Mouse (Mus musculus): ENCODE data around the gene Tdp2. TPM values are rescaled to one million over a fixed set of nuclear protein-coding genes. Genes with fewer than 3 reads are reported as not detected.

Gene Tdp2
- polyA plus RNA-seq, 1 experiment from 2014 or later = 73.7 TPM

DNA sequence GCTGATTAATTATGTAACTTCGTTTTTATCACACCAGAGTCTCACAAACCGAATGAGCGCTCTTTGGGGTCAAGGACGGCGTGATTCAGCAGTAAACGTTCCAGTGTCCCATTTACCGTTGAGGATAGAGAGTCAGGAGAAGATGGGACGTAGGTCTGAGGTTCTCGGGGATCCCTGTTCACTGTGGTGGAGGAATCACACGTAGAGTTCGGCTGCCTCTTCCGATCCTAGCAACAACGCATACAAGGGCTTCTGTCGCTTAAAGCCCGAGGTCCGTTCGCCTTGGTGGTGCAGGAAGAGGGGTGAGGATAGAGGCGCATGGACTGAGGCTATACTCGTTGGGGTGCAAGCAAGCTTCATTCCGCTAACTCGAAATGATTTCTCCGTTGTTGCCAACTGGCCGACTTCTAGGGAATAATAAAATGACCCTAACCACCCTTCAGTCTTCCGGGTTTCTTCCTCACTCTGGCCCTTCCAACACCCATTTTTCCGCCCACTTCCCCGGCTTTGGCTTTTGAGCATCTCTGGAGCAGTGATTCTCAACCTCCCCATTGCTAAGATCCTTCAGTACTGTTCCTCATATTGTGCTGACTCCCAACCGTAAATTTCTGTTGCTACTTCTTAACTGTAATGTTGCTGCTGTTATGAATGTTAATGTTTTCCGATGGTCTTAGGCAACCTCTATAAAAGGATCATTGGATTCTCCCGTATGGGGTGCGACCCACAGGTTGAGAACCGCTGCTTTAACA lies 31.4 kb upstream of the Tdp2 start:
- peak; percentile 11; the same call in 1 of the 2 replicates for ATAC-seq (ENCODE audit: insufficient number of reproducible peaks, low FRiP score, low TSS enrichment, low read depth)

DNA sequence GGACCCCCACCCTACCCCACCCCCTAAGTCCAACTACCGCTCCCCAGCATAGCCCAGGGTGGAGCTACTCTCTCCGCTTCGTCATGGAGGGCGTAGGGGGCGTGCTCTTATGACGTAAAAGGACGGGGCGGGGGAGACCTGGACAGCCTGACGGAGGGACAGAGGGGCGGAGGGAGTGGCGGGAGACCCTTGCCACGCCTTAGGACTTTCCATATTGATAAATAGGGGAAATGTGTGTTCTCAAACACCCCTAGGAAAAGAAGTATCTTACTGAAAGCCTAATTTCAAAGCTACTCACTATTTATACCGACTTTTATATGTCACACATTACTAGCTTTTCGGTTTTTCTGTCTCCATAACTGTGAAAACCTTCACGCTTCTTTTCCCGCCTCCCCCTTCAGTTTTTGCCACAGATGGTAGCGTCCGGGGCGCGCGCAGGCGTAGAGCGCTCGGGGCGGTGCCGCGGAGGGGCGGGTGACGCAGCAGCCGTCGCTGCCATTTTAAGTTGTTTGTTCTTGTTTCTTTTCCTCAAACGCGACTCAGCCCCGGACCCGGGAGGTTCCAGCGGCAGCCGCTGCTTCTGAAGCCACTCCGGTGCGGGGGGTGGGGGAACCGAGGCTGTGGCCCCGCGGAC lies 30.7 kb upstream of the Tdp2 start:
- H3K4me1 ChIP-seq (ENCODE audit: control insufficient read depth, insufficient read depth, low read length) = peaks cover 5% of the 10 kb centered on the region; the same call in 1 of the 2 replicates
- under 1% methylated on average over 42 of the region's 42 CpGs for WGBS

More for the DNA sequence above, 31.4 kb upstream of the Tdp2 start:
- peak; percentile 55 for DNase-seq (ENCODE audit: low spot score)
- peak overlapping the region; percentile 98 for H3K4me3 ChIP-seq (ENCODE audit: low read depth, low read length)
- H3K36me3 ChIP-seq (ENCODE audit: control insufficient read depth, insufficient read depth, low read length) = no peaks in the 10 kb centered on the region
- H3K4me2 ChIP-seq (ENCODE audit: low read depth, severe bottlenecking) = peak overlapping the region; percentile 82
- peaks cover 5% of the 10 kb centered on the region; the same call in 1 of the 2 replicates for H3K4me1 ChIP-seq (ENCODE audit: control insufficient read depth, insufficient read depth, low read length)
- H3K27me3 ChIP-seq (ENCODE audit: control insufficient read depth, insufficient read depth, low read length) = no peaks in the 10 kb centered on the region
- 0 out of 2 replicates have a peak overlapping the region, but pooled peaks have one; percentile 26 for H3K27ac ChIP-seq (replicated peaks; ENCODE audit: low read depth, low read length)
- H3K9ac ChIP-seq (ENCODE audit: low read length) = peak overlapping the region; percentile 56
- 1% methylated on average over 31 of the region's 31 CpGs for WGBS
- no peaks in the 10 kb centered on the region for H3K9me3 ChIP-seq (ENCODE audit: control insufficient read depth, low read length)

GRCm38 (mm10) chr13:24801308-24801921 lies 30.1 kb upstream of the Tdp2 start, which contains the start of gene BC005537:
BC005537 (plus strand) TSS chr13:24801657.
- H3K27me3 ChIP-seq (ENCODE audit: control insufficient read depth, insufficient read depth, low read length) = no peaks in the 10 kb centered on the region
- ATAC-seq (ENCODE audit: insufficient number of reproducible peaks, low FRiP score, low TSS enrichment, low read depth) (peak; percentile 31), DNase-seq (ENCODE audit: low spot score) (no peak)
- peak within 1 kb of the TSS; percentile 98 for H3K4me3 ChIP-seq (ENCODE audit: low read depth, low read length)
- peak within 1 kb of the TSS; percentile 88 for H3K9ac ChIP-seq (ENCODE audit: low read length)
- peaks cover under 1% of the 10 kb centered on the region; the same call in 1 of the 2 replicates for H3K36me3 ChIP-seq (ENCODE audit: control insufficient read depth, insufficient read depth, low read length)
- under 1% methylated on average over 74 of the region's 74 CpGs for WGBS
- peak within 1 kb of the TSS; percentile 91 for H3K4me2 ChIP-seq (ENCODE audit: low read depth, severe bottlenecking)
- peak within 1 kb of the TSS; percentile 98 for H3K27ac ChIP-seq (replicated peaks; ENCODE audit: low read depth, low read length)
- no peaks in the 10 kb centered on the region for H3K9me3 ChIP-seq (ENCODE audit: control insufficient read depth, low read length)
- H3K4me1 ChIP-seq (ENCODE audit: control insufficient read depth, insufficient read depth, low read length) = peaks cover 5% of the 10 kb centered on the region; the same call in 1 of the 2 replicates

More for the DNA sequence above, 30.7 kb upstream of the Tdp2 start:
- Histone ChIP-seq H3K27ac (replicated peaks; ENCODE audit: low read depth, low read length) (peak overlapping the region; percentile 98), H3K36me3 (ENCODE audit: control insufficient read depth, insufficient read depth, low read length) (no peaks in the 10 kb centered on the region), H3K27me3 (ENCODE audit: control insufficient read depth, insufficient read depth, low read length) (no peaks in the 10 kb centered on the region), H3K9me3 (ENCODE audit: control insufficient read depth, low read length) (no peaks in the 10 kb centered on the region), H3K4me3 (ENCODE audit: low read depth, low read length) (peak overlapping the region; percentile 98), H3K9ac (ENCODE audit: low read length) (peak overlapping the region; percentile 88), H3K4me2 (ENCODE audit: low read depth, severe bottlenecking) (peak overlapping the region; percentile 91)
- DNase-seq (ENCODE audit: low spot score) (peak; percentile 97), ATAC-seq (ENCODE audit: insufficient number of reproducible peaks, low FRiP score, low TSS enrichment, low read depth) (peak; percentile 97)

DNA sequence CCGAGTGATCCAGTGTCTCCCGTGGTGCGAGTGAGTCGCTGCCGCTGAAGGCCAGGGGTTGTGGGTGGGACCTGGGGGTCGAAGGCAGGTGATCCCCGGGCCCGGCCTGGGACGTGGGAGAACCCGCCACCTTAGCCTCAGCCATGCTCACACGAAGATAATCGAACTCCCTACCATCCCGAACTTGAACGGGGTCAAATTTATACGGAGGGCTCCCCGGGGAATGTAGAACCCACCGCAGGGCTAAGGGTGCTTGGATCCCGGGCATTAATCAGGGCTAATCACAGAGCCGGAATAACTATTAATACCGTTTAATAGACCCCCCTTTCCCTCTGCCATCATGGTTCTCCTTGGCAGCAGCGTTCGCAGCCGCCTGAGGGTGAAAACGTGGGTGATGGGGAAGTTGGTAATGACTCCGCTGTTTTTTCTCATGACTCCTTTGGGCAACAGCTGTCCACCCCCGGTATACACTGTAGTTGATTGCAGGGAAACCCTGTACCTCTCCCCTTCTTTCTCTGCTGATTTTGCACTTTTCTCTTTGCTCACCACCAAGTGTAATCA lies 29.3 kb upstream of the Tdp2 start:
- no peak for ATAC-seq (ENCODE audit: insufficient number of reproducible peaks, low FRiP score, low TSS enrichment, low read depth)
- Histone ChIP-seq H3K9me3 (ENCODE audit: control insufficient read depth, low read length) (no peaks in the 10 kb centered on the region), H3K4me3 (ENCODE audit: low read depth, low read length) (peak overlapping the region; percentile 98), H3K4me2 (ENCODE audit: low read depth, severe bottlenecking) (peak overlapping the region; percentile 91), H3K4me1 (ENCODE audit: control insufficient read depth, insufficient read depth, low read length) (peaks cover 5% of the 10 kb centered on the region; the same call in 1 of the 2 replicates), H3K9ac (ENCODE audit: low read length) (peak overlapping the region; percentile 88), H3K27me3 (ENCODE audit: control insufficient read depth, insufficient read depth, low read length) (no peaks in the 10 kb centered on the region), H3K27ac (replicated peaks; ENCODE audit: low read depth, low read length) (no peak overlapping the region; the same call in 1 of the 2 replicates), H3K36me3 (ENCODE audit: control insufficient read depth, insufficient read depth, low read length) (peaks cover 5% of the 10 kb centered on the region; the same call in 1 of the 2 replicates)
- peak; percentile 45 for DNase-seq (ENCODE audit: low spot score)
- under 1% methylated on average over 26 of the region's 26 CpGs for whole genome bisulfite sequencing

GRCm38 (mm10) chr13:24803196-24803595 lies 28.3 kb upstream of the Tdp2 start:
- Histone ChIP-seq H3K4me3 (ENCODE audit: low read depth, low read length) (peak overlapping the region; percentile 98), H3K4me2 (ENCODE audit: low read depth, severe bottlenecking) (peak overlapping the region; percentile 91), H3K4me1 (ENCODE audit: control insufficient read depth, insufficient read depth, low read length) (peaks cover 5% of the 10 kb centered on the region; the same call in 1 of the 2 replicates), H3K9me3 (ENCODE audit: control insufficient read depth, low read length) (no peaks in the 10 kb centered on the region), H3K36me3 (ENCODE audit: control insufficient read depth, insufficient read depth, low read length) (peaks cover 5% of the 10 kb centered on the region; the same call in 1 of the 2 replicates), H3K27ac (replicated peaks; ENCODE audit: low read depth, low read length) (no peak overlapping the region), H3K27me3 (ENCODE audit: control insufficient read depth, insufficient read depth, low read length) (no peaks in the 10 kb centered on the region), H3K9ac (ENCODE audit: low read length) (no peak overlapping the region)
- DNase-seq (ENCODE audit: low spot score) (no peak), ATAC-seq (ENCODE audit: insufficient number of reproducible peaks, low FRiP score, low TSS enrichment, low read depth) (no peak)
- WGBS = 56% methylated on average over 2 of the region's 2 CpGs

DNA sequence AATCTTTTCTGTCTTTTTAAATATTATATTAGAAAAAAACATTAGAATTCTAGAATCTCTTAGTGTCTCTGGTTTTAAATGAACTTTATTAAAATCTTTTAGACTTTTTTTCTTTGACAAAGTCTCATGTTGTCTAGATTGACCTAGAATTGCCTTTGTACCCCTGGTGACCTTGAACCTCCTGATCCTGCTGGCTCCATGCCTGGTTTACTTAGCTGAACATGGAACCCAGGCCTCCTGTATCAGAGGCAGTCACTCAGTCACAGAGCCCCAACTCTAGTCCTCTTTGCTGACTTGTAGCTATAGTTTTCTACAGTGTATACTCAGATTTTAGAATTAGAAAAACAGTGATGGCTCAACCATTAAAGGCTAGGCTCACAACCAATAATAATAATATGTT lies 25.4 kb upstream of the Tdp2 start:
- DNase-seq (ENCODE audit: low spot score) = no peak
- no peak for ATAC-seq (ENCODE audit: insufficient number of reproducible peaks, low FRiP score, low TSS enrichment, low read depth)

DNA sequence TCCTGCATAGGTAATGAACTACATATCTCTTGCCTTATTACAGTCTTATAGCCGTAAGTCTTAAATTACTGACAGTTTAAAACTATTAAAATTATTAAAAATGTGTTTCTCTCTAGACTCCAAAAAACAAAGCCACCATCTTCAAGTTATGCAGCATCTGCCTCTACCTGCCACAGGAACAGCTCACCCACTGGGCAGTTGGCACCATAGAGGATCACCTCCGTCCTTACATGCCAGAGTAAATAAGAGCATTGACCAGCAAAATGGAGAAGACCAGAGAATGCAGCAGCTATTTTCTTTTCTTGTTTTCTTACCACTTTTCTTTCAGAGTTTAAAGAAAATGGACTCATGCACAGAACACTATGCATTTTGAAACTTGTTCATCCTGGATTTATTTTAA lies 19.0 kb upstream of the Tdp2 start:
- WGBS = 90% methylated on average over 2 of the region's 2 CpGs
- Histone ChIP-seq H3K36me3 (ENCODE audit: control insufficient read depth, insufficient read depth, low read length) (peaks cover 18% of the 10 kb centered on the region), H3K9ac (ENCODE audit: low read length) (no peak overlapping the region), H3K27ac (replicated peaks; ENCODE audit: low read depth, low read length) (no peak overlapping the region), H3K4me3 (ENCODE audit: low read depth, low read length) (no peak overlapping the region), H3K9me3 (ENCODE audit: control insufficient read depth, low read length) (no peaks in the 10 kb centered on the region), H3K4me1 (ENCODE audit: control insufficient read depth, insufficient read depth, low read length) (no peaks in the 10 kb centered on the region), H3K27me3 (ENCODE audit: control insufficient read depth, insufficient read depth, low read length) (no peaks in the 10 kb centered on the region), H3K4me2 (ENCODE audit: low read depth, severe bottlenecking) (no peak overlapping the region)
- no peak for ATAC-seq (ENCODE audit: insufficient number of reproducible peaks, low FRiP score, low TSS enrichment, low read depth)
- DNase-seq (ENCODE audit: low spot score) = no peak

More for the DNA sequence above, 25.4 kb upstream of the Tdp2 start:
- no peak overlapping the region for H3K4me3 ChIP-seq (ENCODE audit: low read depth, low read length)
- H3K36me3 ChIP-seq (ENCODE audit: control insufficient read depth, insufficient read depth, low read length) = peaks cover 10% of the 10 kb centered on the region; the same call in 1 of the 2 replicates
- no peak overlapping the region for H3K4me2 ChIP-seq (ENCODE audit: low read depth, severe bottlenecking)
- H3K27me3 ChIP-seq (ENCODE audit: control insufficient read depth, insufficient read depth, low read length) = no peaks in the 10 kb centered on the region
- no peaks in the 10 kb centered on the region for H3K9me3 ChIP-seq (ENCODE audit: control insufficient read depth, low read length)
- H3K9ac ChIP-seq (ENCODE audit: low read length) = no peak overlapping the region
- peaks cover 5% of the 10 kb centered on the region; the same call in 1 of the 2 replicates for H3K4me1 ChIP-seq (ENCODE audit: control insufficient read depth, insufficient read depth, low read length)
- H3K27ac ChIP-seq (replicated peaks; ENCODE audit: low read depth, low read length) = no peak overlapping the region

- no peak overlapping the region for H3K4me3 ChIP-seq (ENCODE audit: low read depth, low read length)
- no peak overlapping the region for H3K9ac ChIP-seq (ENCODE audit: low read length)
- H3K9me3 ChIP-seq (ENCODE audit: control insufficient read depth, low read length) = no peaks in the 10 kb centered on the region
- ATAC-seq (ENCODE audit: insufficient number of reproducible peaks, low FRiP score, low TSS enrichment, low read depth) = no peak
- H3K36me3 ChIP-seq (ENCODE audit: control insufficient read depth, insufficient read depth, low read length) = peaks cover 16% of the 10 kb centered on the region
- H3K4me1 ChIP-seq (ENCODE audit: control insufficient read depth, insufficient read depth, low read length) = no peaks in the 10 kb centered on the region
- 91% methylated on average over 1 of the region's 1 CpGs for WGBS
- no peak for DNase-seq (ENCODE audit: low spot score)
- H3K27me3 ChIP-seq (ENCODE audit: control insufficient read depth, insufficient read depth, low read length) = no peaks in the 10 kb centered on the region
- H3K27ac ChIP-seq (replicated peaks; ENCODE audit: low read depth, low read length) = no peak overlapping the region
- H3K4me2 ChIP-seq (ENCODE audit: low read depth, severe bottlenecking) = no peak overlapping the region
Measured at GRCm38 (mm10) chr13:24814616-24815015, 16.9 kb upstream of the Tdp2 start.
